ENCODE assay signal across 10 mouse cellular contexts in genomic region chr12:5955564-5955963, GRCm38 (mm10).
"Had no signal": no experiment of that assay in that cellular context is flagged by ENCODE, and none has a peak within 500 bp of the region (broad histone marks: within the 10 kb centered on the region; RNA-seq: fewer than 3 reads in every experiment).

No protein-coding gene starts in this region.

- H3K36me3 ChIP-seq: limb, embryonic 15.5 days; liver, embryonic 12.5 days; lung, embryonic 15.5 days; midbrain, embryonic 12.5 days; neural tube, embryonic 13.5 days had no signal

- DNase-seq: layer of hippocampus, postnatal 36 days; right cerebral cortex, postnatal 14 days; thymus, postnatal 4 days had no signal

- H3K9me3 ChIP-seq: limb, embryonic 15.5 days; liver, embryonic 12.5 days; lung, embryonic 15.5 days; midbrain, embryonic 12.5 days; neural tube, embryonic 13.5 days had no signal

- H3K4me1 ChIP-seq: limb, embryonic 15.5 days; liver, embryonic 12.5 days; lung, embryonic 15.5 days; midbrain, embryonic 12.5 days; neural tube, embryonic 13.5 days had no signal

- H3K4me2 ChIP-seq: limb, embryonic 15.5 days; liver, embryonic 12.5 days; lung, embryonic 15.5 days; midbrain, embryonic 12.5 days; neural tube, embryonic 13.5 days had no signal

- H3K27me3 ChIP-seq: limb, embryonic 15.5 days; liver, embryonic 12.5 days; lung, embryonic 15.5 days; midbrain, embryonic 12.5 days; neural tube, embryonic 13.5 days had no signal

- H3K9ac ChIP-seq: limb, embryonic 15.5 days; liver, embryonic 12.5 days; lung, embryonic 15.5 days; midbrain, embryonic 12.5 days; neural tube, embryonic 13.5 days had no signal

- H3K4me3 ChIP-seq: limb, embryonic 15.5 days; liver, embryonic 12.5 days; lung, embryonic 15.5 days; midbrain, embryonic 12.5 days; neural tube, embryonic 13.5 days had no signal

- ATAC-seq: intestine, embryonic 16.5 days; liver, embryonic 12.5 days; midbrain, embryonic 16.5 days had no signal

- H3K27ac ChIP-seq: limb, embryonic 15.5 days; liver, embryonic 12.5 days; lung, embryonic 15.5 days; midbrain, embryonic 12.5 days; neural tube, embryonic 13.5 days had no signal
